Mouse (Mus musculus): ENCODE measurements around the gene Acsm2.

Acsm2 gene

DNA sequence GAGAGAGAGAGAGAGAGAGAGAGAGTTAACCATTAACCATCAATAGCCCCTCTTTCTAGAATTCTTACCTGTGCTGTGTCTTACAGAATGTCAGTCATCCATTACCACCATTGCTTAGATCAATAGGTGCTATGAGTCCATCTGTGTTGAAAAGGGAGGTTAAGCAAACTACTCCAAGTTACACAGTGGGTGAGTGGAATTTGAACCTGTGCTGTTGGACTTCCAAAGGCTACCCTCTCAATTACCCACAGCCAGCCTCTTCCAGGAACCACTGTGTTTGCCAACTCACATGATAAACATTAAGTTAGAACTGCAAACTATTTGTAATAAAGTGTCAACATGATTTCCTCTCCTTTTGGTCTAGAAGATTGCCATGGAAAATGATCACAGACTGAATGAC lies 66.0 kb downstream of the Acsm2 start:
- in situ Hi-C loops (cut with MboI; ENCODE audit: low pct_unique_long_range_greater_than_20kb in 1 of 2, low sequenced_read_pairs in 2 of 2, unreplicated experiment in 1 of 2), result no loop called here

DNA sequence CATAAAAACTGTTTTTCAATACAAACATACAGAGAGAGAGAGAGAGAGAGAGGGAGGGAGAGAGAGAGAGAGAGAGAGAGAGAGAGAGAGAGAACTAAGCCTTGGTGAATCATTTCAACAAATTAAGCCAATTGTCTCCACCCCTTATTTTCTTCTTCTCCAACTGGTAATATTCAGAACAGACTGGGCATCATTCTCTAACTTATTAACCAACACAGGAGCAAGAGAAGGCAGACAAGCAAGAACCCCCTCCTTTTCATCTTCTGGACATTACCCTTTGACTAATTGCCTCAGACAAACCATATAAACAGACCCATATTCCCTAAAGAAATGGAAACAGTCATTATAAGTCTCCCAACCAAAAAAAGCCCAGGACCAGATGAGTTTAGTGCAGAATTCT lies 84.6 kb downstream of the Acsm2 start:
- in situ Hi-C loops (cut with MboI; ENCODE audit: low pct_unique_long_range_greater_than_20kb in 1 of 2, low sequenced_read_pairs in 2 of 2, unreplicated experiment in 1 of 2), result no loop called here

DNA sequence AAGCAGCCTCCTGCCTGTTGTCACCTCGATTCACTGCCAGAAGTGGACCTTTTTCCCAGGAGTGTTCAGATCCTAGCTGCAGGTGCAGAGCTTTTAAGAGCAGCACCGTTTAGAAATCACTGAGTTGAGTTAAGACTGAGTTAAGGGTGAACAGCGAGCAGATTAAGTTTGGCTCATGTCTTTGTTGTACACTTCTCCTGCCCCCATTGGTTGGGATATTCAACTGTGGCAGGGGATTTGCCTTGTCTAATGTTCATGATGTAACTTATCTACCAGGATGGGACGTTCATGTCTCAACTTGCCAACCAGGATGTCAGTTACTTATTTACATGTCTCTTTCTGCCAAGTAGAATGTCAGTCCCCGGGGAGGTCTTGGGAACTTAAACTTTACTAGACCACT lies 88.2 kb downstream of the Acsm2 start:
- in situ Hi-C loops (cut with MboI; ENCODE audit: low pct_unique_long_range_greater_than_20kb in 1 of 2, low sequenced_read_pairs in 2 of 2, unreplicated experiment in 1 of 2), result no loop called here

All from mouse embryonic stem cell (cell line).